Mouse (Mus musculus) intestine, postnatal 0 days (tissue): ENCODE measurements around the gene Gm17402. TPM values are rescaled to one million over a fixed set of nuclear protein-coding genes. Genes with fewer than 3 reads are reported as not detected.

ENCODE experiments used
- ATAC-seq: fragments of 200-750 bp; cut with Nextera tagmentation; 2 replicates; pipeline ENCODE4 v1.8.0; 2017; ENCODE audit warnings: mild to moderate bottlenecking, moderate TSS enrichment, moderate library complexity
- H3K27ac ChIP-seq: fragments of 300-500 bp; sonication (generic); 2 replicates; pipeline ENCODE4 v1.5.1; 2014; ENCODE audit warnings: mild to moderate bottlenecking, low read depth, low read length, moderate library complexity
- H3K27me3 ChIP-seq: fragments of 300-500 bp; sonication (generic); replicated peaks from 2 replicates; pipeline ENCODE4 v1.6.1; 2014; ENCODE audit warnings: low read length, mixed read lengths; ENCODE audit not compliant: control insufficient read depth, insufficient read depth
- H3K36me3 ChIP-seq: fragments of 300-500 bp; sonication (generic); 2 replicates; pipeline ENCODE4 v1.6.1; 2014; ENCODE audit warnings: mild to moderate bottlenecking, moderate library complexity; ENCODE audit not compliant: control insufficient read depth, insufficient read depth
- H3K4me1 ChIP-seq: fragments of 300-500 bp; sonication (generic); replicated peaks from 2 replicates; pipeline ENCODE4 v1.6.1; 2014; ENCODE audit warnings: antibody characterized with exemption, low read length, mixed read lengths; ENCODE audit not compliant: control insufficient read depth, insufficient read depth
- H3K4me2 ChIP-seq: fragments of 300-500 bp; sonication (generic); replicated peaks from 2 replicates; pipeline ENCODE4 v1.6.1; 2014; ENCODE audit warnings: low read depth, mild to moderate bottlenecking, moderate library complexity
- H3K4me3 ChIP-seq: fragments of 300-500 bp; sonication (generic); 2 replicates; pipeline ENCODE4 v1.5.1; 2014; ENCODE audit warnings: low read depth, low read length
- H3K9ac ChIP-seq: fragments of 300-500 bp; sonication (generic); 2 replicates; pipeline ENCODE4 v1.6.1; 2014; ENCODE audit warnings: mild to moderate bottlenecking, low read depth, low read length
- H3K9me3 ChIP-seq: fragments of 300-500 bp; sonication (generic); 2 replicates; pipeline ENCODE4 v1.6.1; 2016; ENCODE audit warnings: mixed run types; ENCODE audit not compliant: control insufficient read depth
- CTCF ChIP-seq: sonication (generic); IDR thresholded peaks from 2 replicates; pipeline ENCODE4 v1.5.1; 2016; ENCODE audit warnings: low read depth, mild to moderate bottlenecking, control low read depth, antibody characterized with exemption, moderate library complexity
- WGBS: fragments of 180-500 bp; shearing (Covaris S2); extraction: QIAGEN DNeasy Blood & Tissue Kit; methylation state at CpG from one replicate; pipeline ENCODE4 v1.1.7; 2014; 5-methylcytosine and 5-hydroxymethylcytosine counted together
- polyA plus RNA-seq: library from polyadenylated mRNA; unstranded; fragments of >200 nt; fragmentation: Nextera tagmentation; extraction: Ambion mirVana; gene quantifications from 2 replicates; pipeline ENCODE4 v1.2.1, GENCODE M21; 2015

The Gm17402 gene
- polyA plus RNA-seq, 1 experiment from 2014 or later: not detected

DNA sequence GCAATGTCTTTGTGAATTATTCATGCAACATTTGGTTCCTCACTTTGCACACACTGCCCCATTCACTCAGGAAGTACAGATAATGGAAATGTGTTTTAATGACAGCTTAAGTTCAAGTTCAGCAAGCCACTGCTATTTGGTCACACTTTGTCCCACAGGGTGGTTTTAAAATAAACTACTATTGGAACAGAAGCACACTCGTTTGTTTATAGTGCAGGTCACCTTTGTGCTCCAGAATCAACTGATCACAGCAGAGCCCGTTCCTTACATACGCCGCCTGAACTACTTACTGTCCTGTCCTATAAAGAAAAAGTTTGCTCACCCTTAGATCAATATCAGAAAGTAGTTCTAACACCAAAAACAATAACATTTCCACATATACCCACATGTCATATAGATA lies 52.5 kb downstream of the Gm17402 start:
- TF ChIP-seq CTCF: no peak
- whole genome bisulfite sequencing: 81% methylated on average over 4 of the region's 4 CpGs
- Histone ChIP-seq H3K4me1 (no peaks in the 10 kb centered on the region), H3K4me2 (no peak overlapping the region), H3K36me3 (no peaks in the 10 kb centered on the region), H3K9me3 (no peaks in the 10 kb centered on the region), H3K4me3 (no peak overlapping the region), H3K27me3 (no peaks in the 10 kb centered on the region), H3K27ac (no peak overlapping the region), H3K9ac (no peak overlapping the region)
- no peak for ATAC-seq

Other genes starting within 250 kb of the Gm17402 start
- 4.5 and 4.8 TPM in 2 replicates for gene Mlf1, start 1.1 kb downstream of the Gm17402 start, polyA plus RNA-seq
- 26.4 and 30.2 TPM in 2 replicates for gene Gfm1, start 54.9 kb upstream of the Gm17402 start, polyA plus RNA-seq
- 84.1 and 91.7 TPM in 2 replicates for gene Lxn, start 88.8 kb upstream of the Gm17402 start, polyA plus RNA-seq
- gene Rarres1, start 140.4 kb upstream of the Gm17402 start, polyA plus RNA-seq: 13.5 and 14.6 TPM in 2 replicates
- 61.6 and 69.9 TPM in 2 replicates for gene Mfsd1, start 207.6 kb upstream of the Gm17402 start, polyA plus RNA-seq